Mouse (Mus musculus) T-cell, adult 66 days (primary cell): ENCODE results near the gene Pramel5. TPM values are rescaled to one million over a fixed set of nuclear protein-coding genes. Genes with fewer than 3 reads are reported as not detected.

Experiments
- total RNA-seq, 2 experiments: library from RNA; stranded (reverse); gene quantifications; 3 replicates in 1 of 2; 4 replicates in 1 of 2; pipeline ENCODE4 v1.2.4; 2023

Gene Pramel5
- not detected for total RNA-seq

DNA sequence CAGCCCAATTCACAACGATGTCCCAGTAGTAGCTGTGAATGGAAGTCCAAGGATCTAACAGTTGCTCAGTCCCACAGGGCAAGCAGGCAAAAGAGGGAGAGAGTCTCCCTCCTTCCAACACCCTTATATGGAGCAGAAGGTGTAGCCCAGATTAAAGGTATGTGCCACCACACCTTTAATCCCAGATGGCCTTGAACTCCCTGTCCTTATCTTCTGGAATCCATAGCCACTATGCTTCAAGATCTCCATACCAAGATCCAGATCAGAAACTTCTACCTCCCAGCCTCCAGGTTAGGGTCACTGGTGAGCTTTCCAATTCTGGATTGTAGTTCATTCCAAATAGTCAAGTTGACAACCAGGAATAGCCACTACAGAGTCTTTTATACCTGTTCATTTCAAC lies at the start of gene Pramel5:
Gene Pramel5, minus strand, starts transcription at position 101 of the 400 bp plus-strand sequence.

DNA sequence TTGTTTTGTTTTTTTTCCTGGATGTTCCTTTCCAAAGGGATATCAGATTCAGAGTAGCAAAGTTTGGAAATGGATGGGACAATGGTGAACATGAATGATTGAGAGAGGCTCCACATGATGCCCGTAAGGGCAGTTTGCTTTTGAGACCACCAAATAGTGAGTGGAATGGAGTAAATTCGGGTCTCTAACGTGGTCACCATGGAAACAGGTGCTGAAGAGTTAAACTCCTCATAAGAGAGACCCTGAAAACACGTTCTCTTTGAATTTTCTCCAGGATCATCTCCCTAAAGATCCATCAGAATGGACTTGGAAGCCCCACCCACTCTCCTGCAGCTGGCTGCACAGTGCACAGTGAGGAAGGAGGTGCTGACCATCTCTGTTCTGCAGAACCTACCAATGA lies 49.7 kb upstream of the Pramel5 start, which contains the start of gene Gm13128:
Gene Gm13128, plus strand, starts transcription at position 301 of the 400 bp plus-strand sequence.

Other genes with a start within 250 kb of the Pramel5 start
- gene Pramel4, start 221.4 kb downstream of the Pramel5 start, total RNA-seq = not detected
- not detected for gene Gm13102, start 174.0 kb downstream of the Pramel5 start, total RNA-seq
- not detected for gene Oog3, start 117.8 kb downstream of the Pramel5 start, total RNA-seq
- gene Oog2, start 89.8 kb downstream of the Pramel5 start, total RNA-seq = not detected
- not detected for gene C87977, start 67.2 kb downstream of the Pramel5 start, total RNA-seq
- gene Gm13128, start 49.8 kb upstream of the Pramel5 start, total RNA-seq = not detected
- not detected for gene Gm13119, start 77.5 kb upstream of the Pramel5 start, total RNA-seq
- not detected for gene Pramef20, start 97.4 kb upstream of the Pramel5 start, total RNA-seq
- gene Pramef12, start 128.0 kb upstream of the Pramel5 start, total RNA-seq = not detected
- not detected for gene 1700012P22Rik, start 158.3 kb upstream of the Pramel5 start, total RNA-seq
- not detected for gene Gm9944, start 172.8 kb upstream of the Pramel5 start, total RNA-seq
- gene Aadacl3, start 183.3 kb upstream of the Pramel5 start, total RNA-seq = not detected
- not detected for gene 9430007A20Rik, start 239.3 kb upstream of the Pramel5 start, total RNA-seq